Mouse (Mus musculus) limb, embryonic 15.5 days (tissue): ENCODE measurements at regions not wholly inside any gene's neighbourhood (a gene's known extent, or its start where the extent isn't known, plus 50 kb on each side); places are given as distances from the start of the nearest gene placed in this dataset.

Experiments used
- ATAC-seq: fragments of 200-750 bp; cut with Nextera tagmentation; 2 replicates; pipeline ENCODE4 v1.8.0; 2017; ENCODE audit warnings: low read depth, moderate TSS enrichment; ENCODE audit not compliant: insufficient number of reproducible peaks, low FRiP score, low TSS enrichment
- H3K27ac ChIP-seq: fragments of 300-500 bp; sonication (generic); 2 replicates; pipeline ENCODE4 v1.5.1; 2015; ENCODE audit warnings: moderate library complexity, mild to moderate bottlenecking, inconsistent platforms
- H3K27me3 ChIP-seq: fragments of 300-500 bp; sonication (generic); 2 replicates; pipeline ENCODE4 v1.6.1; 2015; ENCODE audit warnings: inconsistent platforms
- H3K36me3 ChIP-seq: fragments of 300-500 bp; sonication (generic); 2 replicates; pipeline ENCODE4 v1.6.1; 2015; ENCODE audit warnings: inconsistent platforms
- H3K4me1 ChIP-seq: fragments of 300-500 bp; sonication (generic); 2 replicates; pipeline ENCODE4 v1.6.1; 2015; ENCODE audit warnings: inconsistent platforms
- H3K4me2 ChIP-seq: fragments of 300-500 bp; sonication (generic); 2 replicates; pipeline ENCODE4 v1.6.1; 2015; ENCODE audit warnings: mild to moderate bottlenecking, inconsistent platforms
- H3K4me3 ChIP-seq: fragments of 300-500 bp; sonication (generic); 2 replicates; pipeline ENCODE4 v1.5.1; 2015; ENCODE audit warnings: mild to moderate bottlenecking, inconsistent platforms
- H3K9ac ChIP-seq: fragments of 300-500 bp; sonication (generic); 2 replicates; pipeline ENCODE4 v1.6.1; 2015; ENCODE audit warnings: inconsistent platforms
- H3K9me3 ChIP-seq: fragments of 300-500 bp; sonication (generic); 2 replicates; pipeline ENCODE4 v1.6.1; 2016; ENCODE audit warnings: inconsistent platforms
- whole genome bisulfite sequencing: fragments of 180-500 bp; shearing (Covaris S2); methylation state at CpG from one replicate; pipeline ENCODE4 v1.1.7; 2015; 5-methylcytosine and 5-hydroxymethylcytosine counted together

DNA sequence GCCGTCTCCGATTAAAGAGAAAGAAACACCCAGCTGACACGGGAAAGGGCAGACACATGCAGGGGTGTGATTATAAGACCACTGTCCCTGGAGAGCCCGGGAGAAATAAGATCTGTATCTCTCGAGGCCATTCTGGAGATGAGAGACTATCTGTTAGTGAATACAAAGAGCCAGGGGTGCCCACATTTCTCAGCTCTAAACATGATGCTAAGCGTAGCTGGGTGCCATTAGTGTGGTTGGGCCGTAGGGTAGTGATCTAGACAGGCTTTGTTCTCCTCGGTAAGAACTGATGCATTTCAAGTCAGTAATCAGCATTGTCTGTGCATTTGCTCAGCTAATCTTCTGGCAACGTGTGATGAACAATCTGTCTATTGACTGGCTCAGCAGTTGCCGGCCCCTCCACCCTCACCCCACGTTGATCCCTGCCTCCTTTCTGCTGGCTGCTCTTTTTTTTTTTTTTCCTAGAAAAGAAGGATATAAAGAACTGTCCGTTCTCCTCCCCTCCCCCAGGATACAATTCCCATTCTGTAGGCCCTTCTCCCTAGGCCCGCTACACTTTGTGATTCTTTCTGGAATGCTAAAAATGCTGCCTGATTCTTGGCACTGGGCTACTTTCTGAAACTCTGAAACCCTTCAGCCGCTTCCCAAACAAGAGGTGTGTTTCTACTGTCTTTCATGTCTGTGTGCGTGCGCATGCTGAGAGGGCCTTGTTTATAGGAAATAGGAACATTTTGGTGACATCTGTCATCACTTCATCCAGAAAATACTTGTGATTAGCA, 492.8 kb upstream of the Cited2 start:
- ATAC-seq = no peak; the same call in 1 of the 2 replicates
- Histone ChIP-seq H3K9me3 (no peaks in the 10 kb centered on the region), H3K36me3 (no peaks in the 10 kb centered on the region), H3K4me3 (no peak overlapping the region), H3K27me3 (no peaks in the 10 kb centered on the region), H3K27ac (no peak overlapping the region), H3K4me1 (peaks cover 9% of the 10 kb centered on the region), H3K9ac (no peak overlapping the region), H3K4me2 (0 out of 2 replicates have a peak overlapping the region, but pooled peaks have one; percentile 7)
- WGBS = 22% methylated on average over 16 of the region's 16 CpGs

DNA sequence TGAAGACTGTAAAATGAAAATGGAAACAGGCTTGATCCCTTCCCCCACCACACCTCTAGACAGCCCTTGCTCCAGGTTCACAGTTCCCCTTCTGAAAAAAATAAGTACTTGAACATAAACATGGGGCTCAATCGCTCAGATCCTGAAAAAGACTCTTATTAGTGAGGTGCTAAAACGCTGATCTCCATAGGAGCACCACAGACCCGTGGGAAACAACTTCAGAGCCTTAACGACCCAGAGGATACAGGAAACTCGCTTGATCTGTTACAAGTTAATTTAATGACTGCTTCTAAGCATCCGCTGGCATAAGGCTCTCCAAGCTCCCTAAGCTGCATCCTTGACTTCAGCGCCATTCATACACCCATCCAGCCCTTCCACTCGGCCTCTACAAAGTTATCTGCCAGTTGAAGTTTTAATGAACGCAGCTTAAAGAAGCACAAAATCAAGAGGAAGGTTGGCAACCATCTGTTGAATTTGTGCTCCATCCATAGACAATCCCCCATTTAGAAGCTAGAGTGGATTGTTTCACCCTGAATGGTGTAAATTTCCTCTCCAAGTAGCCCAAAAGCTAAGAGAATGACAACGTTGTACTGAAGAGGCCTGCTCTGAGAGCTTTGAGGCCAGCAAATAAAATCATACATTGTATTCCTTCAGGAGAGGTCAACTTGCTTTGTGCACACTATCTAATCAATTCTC, 486.9 kb upstream of the Cited2 start:
- WGBS = 30% methylated on average over 10 of the region's 10 CpGs
- ATAC-seq = no peak

DNA sequence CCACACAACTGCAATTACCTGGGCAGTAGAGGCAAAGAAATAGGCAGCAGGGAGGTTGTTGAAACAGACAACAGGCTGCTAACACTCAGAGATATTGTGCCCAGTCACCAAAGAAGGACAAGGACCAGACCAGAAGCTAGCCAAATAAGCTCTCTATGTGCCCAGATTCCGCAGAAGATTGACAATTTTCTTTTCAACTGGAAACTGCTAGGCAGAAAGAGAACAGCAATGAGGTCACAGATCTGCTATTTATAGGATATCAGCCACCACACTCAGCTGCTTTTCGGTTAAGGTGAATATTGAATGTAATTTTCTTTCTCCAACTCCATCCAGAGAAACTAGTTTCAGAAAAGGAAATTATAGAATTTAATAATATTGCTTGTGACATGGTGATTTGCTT, 486.3 kb upstream of the Cited2 start:
- Histone ChIP-seq H3K4me1 (peaks cover 10% of the 10 kb centered on the region), H3K9me3 (no peaks in the 10 kb centered on the region), H3K27me3 (no peaks in the 10 kb centered on the region), H3K36me3 (no peaks in the 10 kb centered on the region), H3K4me2 (no peak overlapping the region), H3K4me3 (no peak overlapping the region), H3K27ac (no peak overlapping the region), H3K9ac (no peak overlapping the region)
- 55% methylated on average over 2 of the region's 2 CpGs for WGBS
- ATAC-seq = no peak

More for the DNA sequence above, 486.9 kb upstream of the Cited2 start:
- Histone ChIP-seq H3K4me1 (peaks cover 10% of the 10 kb centered on the region), H3K9me3 (no peaks in the 10 kb centered on the region), H3K4me2 (no peak overlapping the region), H3K36me3 (no peaks in the 10 kb centered on the region), H3K9ac (no peak overlapping the region), H3K27me3 (no peaks in the 10 kb centered on the region), H3K27ac (no peak overlapping the region), H3K4me3 (no peak overlapping the region)

DNA sequence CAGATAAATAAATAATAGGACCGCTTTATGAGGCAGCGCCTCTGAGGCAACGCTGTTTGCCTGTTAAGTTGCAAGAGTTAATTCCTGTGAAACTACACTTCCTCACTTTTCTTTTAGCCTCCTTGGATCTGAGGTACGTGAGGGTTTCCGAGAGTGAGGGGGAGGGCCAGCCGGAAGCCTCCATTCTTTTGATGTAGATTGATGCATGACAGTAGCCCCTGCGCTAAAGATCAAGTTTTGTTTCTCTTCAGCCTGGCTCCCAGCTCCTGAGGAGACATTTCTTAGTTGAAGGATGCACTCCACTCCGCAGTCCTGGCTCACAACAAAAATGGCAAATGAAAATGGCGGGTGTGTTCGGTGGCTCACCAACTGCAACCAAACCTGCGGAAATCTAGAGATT, 485.6 kb upstream of the Cited2 start:
- Histone ChIP-seq H3K4me3 (no peak overlapping the region), H3K27ac (no peak overlapping the region), H3K9ac (no peak overlapping the region), H3K4me2 (no peak overlapping the region), H3K27me3 (no peaks in the 10 kb centered on the region), H3K36me3 (no peaks in the 10 kb centered on the region), H3K4me1 (peaks cover 10% of the 10 kb centered on the region), H3K9me3 (no peaks in the 10 kb centered on the region)
- WGBS = 45% methylated on average over 11 of the region's 11 CpGs
- ATAC-seq = no peak

DNA sequence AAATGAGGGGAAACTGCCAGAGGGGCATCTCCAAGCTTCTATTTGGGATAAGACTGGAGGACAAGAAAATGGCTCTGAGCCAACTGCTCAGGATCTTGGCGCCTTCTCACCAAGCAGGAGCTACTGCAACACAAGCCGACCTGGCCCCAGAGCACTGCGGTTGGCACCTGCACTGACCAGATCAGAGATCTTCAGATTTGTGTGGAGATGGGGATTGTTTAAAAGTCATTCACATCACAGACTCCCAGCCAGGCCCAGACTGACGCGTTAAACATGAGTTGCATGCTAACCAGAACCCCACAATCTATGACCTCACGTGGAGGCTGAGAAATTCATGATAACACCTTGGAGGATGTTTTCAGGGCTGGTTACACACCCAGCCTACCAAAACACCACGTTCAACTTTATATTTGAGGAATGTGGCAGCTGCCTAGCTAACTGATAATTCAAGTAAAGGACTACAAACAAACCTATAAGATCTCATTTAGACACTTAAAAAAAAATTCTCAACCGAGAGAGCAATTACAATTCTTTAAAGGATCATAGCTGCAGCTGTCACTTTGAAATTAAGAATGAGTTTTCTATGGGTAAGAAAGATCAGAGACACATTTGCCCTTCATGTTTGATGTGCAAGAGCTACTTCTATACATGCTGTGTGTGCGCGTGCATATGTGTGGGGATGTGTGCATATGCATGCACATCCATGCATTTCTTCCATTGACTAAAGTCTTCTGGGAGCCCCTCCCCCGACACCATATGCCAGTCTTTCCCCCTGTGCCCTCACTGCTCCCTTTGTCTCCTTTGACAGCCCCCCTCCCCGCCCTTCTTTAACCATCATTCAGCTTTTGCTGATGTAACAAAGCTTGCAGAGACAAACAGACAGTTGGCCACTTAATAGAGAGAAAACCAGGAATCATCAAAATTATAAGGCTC, 484.8 kb upstream of the Cited2 start:
- Histone ChIP-seq H3K4me1 (peaks cover 10% of the 10 kb centered on the region), H3K27ac (no peak overlapping the region), H3K4me3 (no peak overlapping the region), H3K4me2 (no peak overlapping the region), H3K9me3 (no peaks in the 10 kb centered on the region), H3K27me3 (no peaks in the 10 kb centered on the region), H3K9ac (no peak overlapping the region), H3K36me3 (no peaks in the 10 kb centered on the region)
- ATAC-seq = no peak
- 76% methylated on average over 12 of the region's 12 CpGs for WGBS

DNA sequence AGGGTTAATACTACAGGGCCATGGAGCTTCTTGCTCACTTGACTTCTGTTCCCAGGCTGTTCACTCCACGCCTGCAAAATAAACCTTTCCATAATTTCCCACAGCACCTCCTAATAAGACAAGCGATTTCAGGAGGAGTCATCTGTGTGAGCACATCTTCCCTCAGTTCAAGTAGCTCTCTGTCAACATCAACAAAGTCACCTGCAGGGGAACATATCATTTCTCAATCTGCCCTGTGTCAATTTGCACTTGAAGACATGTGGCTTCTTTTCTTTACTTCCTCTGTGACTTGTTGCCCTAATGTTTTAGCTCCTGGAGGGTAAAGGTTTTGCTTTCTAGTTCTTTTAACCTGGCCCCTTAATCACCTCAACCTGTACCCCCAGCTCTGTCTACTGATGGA, 474.7 kb upstream of the Cited2 start:
- H3K9me3 ChIP-seq = no peaks in the 10 kb centered on the region
- H3K4me2 ChIP-seq = no peak overlapping the region
- no peak overlapping the region for H3K9ac ChIP-seq
- H3K4me3 ChIP-seq = no peak overlapping the region
- no peaks in the 10 kb centered on the region for H3K4me1 ChIP-seq
- 40% methylated on average over 2 of the region's 2 CpGs for WGBS
- H3K27ac ChIP-seq = no peak overlapping the region
- no peaks in the 10 kb centered on the region for H3K36me3 ChIP-seq
- no peaks in the 10 kb centered on the region for H3K27me3 ChIP-seq
- no peak for ATAC-seq

DNA sequence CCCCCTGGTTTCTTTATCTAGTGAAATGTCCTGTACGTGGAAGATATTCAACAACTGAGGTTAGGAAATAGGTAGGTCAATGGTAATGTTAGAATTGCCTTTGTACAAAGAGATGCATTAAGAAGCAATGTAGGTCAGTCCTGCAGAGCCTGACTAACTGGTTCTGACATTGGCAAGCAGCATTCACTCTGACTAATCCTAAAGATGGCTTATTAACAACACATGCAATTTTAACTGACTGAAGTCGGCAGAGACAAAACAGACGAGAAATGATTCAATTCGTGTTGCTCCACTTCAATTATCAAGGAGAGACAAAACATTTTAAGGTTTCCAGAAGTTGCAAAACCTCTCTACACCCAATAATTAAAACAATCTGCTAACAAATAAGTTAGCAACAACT, 470.0 kb upstream of the Cited2 start:
- no peaks in the 10 kb centered on the region for H3K27me3 ChIP-seq
- no peak for ATAC-seq
- no peaks in the 10 kb centered on the region for H3K9me3 ChIP-seq
- peaks cover 4% of the 10 kb centered on the region; the same call in 1 of the 2 replicates for H3K4me1 ChIP-seq
- no peak overlapping the region for H3K4me2 ChIP-seq
- H3K4me3 ChIP-seq = no peak overlapping the region
- no peak overlapping the region for H3K27ac ChIP-seq
- WGBS = 21% methylated on average over 4 of the region's 4 CpGs
- H3K9ac ChIP-seq = no peak overlapping the region
- H3K36me3 ChIP-seq = no peaks in the 10 kb centered on the region

DNA sequence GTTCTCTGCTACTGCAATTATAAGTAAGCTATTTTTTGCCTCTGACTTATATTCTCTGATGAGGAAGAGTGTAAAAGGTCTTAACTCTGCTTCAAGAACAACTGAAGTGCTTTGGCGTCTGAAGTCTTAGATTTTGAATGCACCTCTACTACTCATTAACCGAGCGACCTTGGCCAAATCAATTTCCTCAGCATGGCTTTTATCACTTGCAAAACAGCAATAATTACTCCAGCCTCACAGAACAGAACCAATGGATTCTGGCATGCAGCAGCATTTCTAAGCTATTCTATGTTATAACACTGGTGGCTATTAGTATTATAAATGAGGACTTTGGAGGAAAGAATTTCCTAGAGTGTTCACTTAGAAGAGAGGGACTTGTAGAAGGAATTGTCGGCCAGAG, 462.9 kb upstream of the Cited2 start:
- Histone ChIP-seq H3K4me3 (no peak overlapping the region), H3K4me2 (no peak overlapping the region), H3K27me3 (no peaks in the 10 kb centered on the region), H3K4me1 (peaks cover 10% of the 10 kb centered on the region), H3K9ac (no peak overlapping the region), H3K36me3 (no peaks in the 10 kb centered on the region), H3K27ac (no peak overlapping the region), H3K9me3 (no peaks in the 10 kb centered on the region)
- ATAC-seq = no peak
- 35% methylated on average over 4 of the region's 4 CpGs for WGBS

DNA sequence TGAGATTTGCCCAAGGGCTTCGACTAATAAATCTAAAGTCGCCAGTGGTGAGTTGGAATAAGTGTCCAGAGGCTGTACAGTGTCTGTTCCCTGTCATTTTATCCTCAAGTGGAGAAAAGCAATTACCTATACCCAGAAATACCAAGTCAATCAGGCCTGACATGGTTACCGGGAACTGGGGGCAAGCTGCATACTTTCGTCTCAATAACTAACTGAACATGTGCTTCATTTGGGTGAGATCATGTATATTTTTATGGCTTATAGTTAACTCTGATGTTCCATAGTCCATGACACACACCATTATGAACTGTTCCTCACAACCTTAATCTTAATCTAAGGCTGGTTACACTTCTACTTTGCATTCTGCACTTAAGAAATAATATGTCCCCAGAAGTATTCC, 462.4 kb upstream of the Cited2 start:
- WGBS = 36% methylated on average over 4 of the region's 4 CpGs
- no peak overlapping the region for H3K4me3 ChIP-seq
- no peak overlapping the region for H3K27ac ChIP-seq
- no peak overlapping the region for H3K4me2 ChIP-seq
- H3K9me3 ChIP-seq = no peaks in the 10 kb centered on the region
- no peaks in the 10 kb centered on the region for H3K36me3 ChIP-seq
- no peaks in the 10 kb centered on the region for H3K27me3 ChIP-seq
- H3K4me1 ChIP-seq = peaks cover 10% of the 10 kb centered on the region
- no peak overlapping the region for H3K9ac ChIP-seq
- no peak for ATAC-seq

DNA sequence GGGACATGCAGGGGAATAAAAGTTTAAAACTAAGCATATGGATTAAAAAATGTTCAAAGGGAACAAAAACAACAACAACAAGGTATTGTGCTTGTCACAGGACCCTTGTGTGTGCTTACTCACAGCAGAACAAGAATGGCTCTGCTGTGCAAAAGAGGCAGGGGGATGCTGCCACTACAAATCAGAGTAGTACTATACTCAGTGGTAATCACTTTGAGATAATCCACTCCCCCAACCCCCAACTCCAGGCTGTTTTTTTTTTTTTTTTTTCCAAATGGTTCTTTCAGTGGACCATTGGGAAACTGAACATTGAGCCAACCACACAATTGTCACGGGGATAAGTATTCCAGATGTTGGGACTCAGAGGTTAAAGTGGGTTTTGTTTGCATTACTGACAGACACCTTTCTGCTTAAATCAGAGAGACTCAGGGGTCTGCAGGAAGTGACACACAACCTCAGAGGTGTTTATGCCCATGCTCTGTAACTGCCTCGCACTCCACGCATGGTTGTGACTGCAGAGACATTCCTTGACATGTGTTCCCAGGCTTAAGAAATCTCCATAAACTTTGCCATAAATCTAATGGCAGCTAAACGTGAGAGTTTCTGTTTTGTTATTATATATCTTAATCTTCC, 461.7 kb upstream of the Cited2 start:
- Histone ChIP-seq H3K36me3 (no peaks in the 10 kb centered on the region), H3K27ac (no peak overlapping the region), H3K4me2 (no peak overlapping the region), H3K4me3 (no peak overlapping the region), H3K4me1 (peaks cover 9% of the 10 kb centered on the region), H3K27me3 (no peaks in the 10 kb centered on the region), H3K9ac (no peak overlapping the region), H3K9me3 (no peaks in the 10 kb centered on the region)
- WGBS = 17% methylated on average over 4 of the region's 4 CpGs
- ATAC-seq = 0 out of 2 replicates have a peak, but pooled peaks have one; percentile 48

DNA sequence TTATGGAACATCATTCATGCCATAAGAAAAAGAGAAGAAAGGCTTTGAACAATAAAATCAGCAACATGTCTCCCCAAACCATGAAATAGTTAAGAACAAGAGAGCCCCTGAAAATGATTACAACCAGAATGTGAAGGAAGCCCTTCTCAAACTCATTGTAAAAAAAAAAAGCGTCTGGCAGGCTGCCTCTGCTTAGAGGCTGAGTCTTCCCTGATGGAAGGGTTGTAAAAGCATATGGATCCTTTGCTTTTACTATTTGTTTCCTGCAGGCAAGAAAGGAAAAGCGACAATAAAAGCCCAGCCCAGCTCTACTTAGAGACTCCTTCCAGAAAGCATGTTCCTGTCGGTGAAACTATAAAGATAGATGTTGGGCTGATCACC, 461.2 kb upstream of the Cited2 start:
- Histone ChIP-seq H3K27me3 (no peaks in the 10 kb centered on the region), H3K9me3 (no peaks in the 10 kb centered on the region), H3K4me3 (no peak overlapping the region), H3K36me3 (no peaks in the 10 kb centered on the region), H3K9ac (no peak overlapping the region), H3K27ac (no peak overlapping the region), H3K4me2 (no peak overlapping the region), H3K4me1 (peaks cover 7% of the 10 kb centered on the region)
- ATAC-seq = no peak
- 6% methylated on average over 3 of the region's 3 CpGs for WGBS
